Mouse (Mus musculus): Measurements from ENCODE around the gene Ppp1r9a.

- TF ChIP-seq CTCF (conservative IDR thresholded peaks at IDR 0.05; ENCODE audit: low read length) (no peak), NANOG (IDR thresholded peaks at IDR 0.05; ENCODE audit: borderline replicate concordance, low read length) (no peak)
Observed at GRCm38 (mm10) chr6:4930321-4930720, 27.6 kb downstream of the Ppp1r9a start.

Measured in E14TG2a.4 (cell line).